Mouse (Mus musculus) G1E (cell line): Measurements from ENCODE around the gene Lsamp. TPM values are rescaled to one million over a fixed set of nuclear protein-coding genes. Genes with fewer than 3 reads are reported as not detected.

Source experiments
- ATAC-seq: 2 replicates; pipeline ENCODE4 v1.8.0; 2016; ENCODE audit warnings: mild to moderate bottlenecking; ENCODE audit not compliant: insufficient number of reproducible peaks, poor library complexity, low FRiP score, severe bottlenecking; ENCODE audit errors: extremely low read depth
- DNase-seq: peaks from one replicate; pipeline ENCODE4 v3.0.0; 2012; ENCODE audit warnings: low spot score
- H3K27me3 ChIP-seq: 2 replicates; pipeline ENCODE4 v1.6.1; 2012; ENCODE audit warnings: mild to moderate bottlenecking, low read length, inconsistent platforms; ENCODE audit not compliant: insufficient read depth
- H3K36me3 ChIP-seq: replicated peaks from 2 replicates; pipeline ENCODE3; 2012; ENCODE audit warnings: mild to moderate bottlenecking, inconsistent platforms
- H3K4me1 ChIP-seq: 2 replicates; pipeline ENCODE4 v1.6.1; 2012; ENCODE audit warnings: low read depth, low read length, inconsistent platforms, mixed read lengths; ENCODE audit not compliant: insufficient read depth
- H3K4me3 ChIP-seq: 2 replicates; pipeline ENCODE4 v1.5.1; 2012; ENCODE audit warnings: low read depth, mild to moderate bottlenecking, inconsistent platforms, low read length, moderate library complexity, mixed read lengths
- H3K9me3 ChIP-seq: replicated peaks from 2 replicates; pipeline ENCODE4 v1.6.1; 2012; ENCODE audit warnings: inconsistent platforms
- CTCF ChIP-seq: IDR thresholded peaks from 2 replicates; pipeline ENCODE4 v1.5.1; 2012; ENCODE audit warnings: low read depth, low read length, inconsistent platforms, mixed read lengths
- GATA1 ChIP-seq: IDR thresholded peaks from 2 replicates; pipeline ENCODE4 v1.6.1; 2012; ENCODE audit warnings: borderline replicate concordance, low read length, inconsistent platforms, mixed read lengths
- GATA2 ChIP-seq: IDR thresholded peaks from 2 replicates; pipeline ENCODE4 v1.6.1; 2012; ENCODE audit warnings: low read depth, low read length, inconsistent platforms, borderline replicate concordance
- POLR2AphosphoS5 ChIP-seq: IDR thresholded peaks from 2 replicates; pipeline ENCODE4 v1.6.1; 2012; ENCODE audit warnings: low read depth, low read length, inconsistent platforms; ENCODE audit not compliant: insufficient replicate concordance
- TAL1 ChIP-seq: conservative IDR thresholded peaks from 2 replicates; pipeline ENCODE4 v1.6.1; 2012; ENCODE audit warnings: low read depth, low read length, inconsistent platforms, mixed read lengths
- polyA plus RNA-seq: library from polyadenylated mRNA; stranded (reverse); fragments of >175 nt; gene quantifications from 2 replicates; pipeline ENCODE4 v1.2.3, GENCODE M21; 2012
- total RNA-seq, 2 experiments: library from RNA; stranded (forward) in 1 of 2; stranded (reverse) in 1 of 2; fragments of 200-1000 nt in 1 of 2; fragments of >200 nt in 1 of 2; fragmentation: Nextera tagmentation in 1 of 2; gene quantifications; 2 replicates each; pipeline ENCODE4 v1.2.3; 2014 to 2017

Lsamp gene
- total and polyA plus RNA-seq, 3 experiments, result 0.49 TPM; not detected in 2

- Histone ChIP-seq H3K27me3 (no peaks in the 10 kb centered on the region), H3K36me3 (no peaks in the 10 kb centered on the region), H3K4me3 (no peak overlapping the region), H3K9me3 (no peaks in the 10 kb centered on the region), H3K4me1 (no peaks in the 10 kb centered on the region)
- ATAC-seq, result no peak
- DNase-seq, result no peak
- TF ChIP-seq CTCF, result no peak
- no peak for TF ChIP-seq TAL1
- no peak for TF ChIP-seq GATA2
- no peak for TF ChIP-seq POLR2AphosphoS5
- TF ChIP-seq GATA1, result no peak
Measured at GRCm38 (mm10) chr16:41588675-41589301, 1604.6 kb downstream of the Lsamp start.

- no peak for ATAC-seq
- H3K4me1 ChIP-seq, result no peaks in the 10 kb centered on the region
- no peak for DNase-seq
- H3K9me3 ChIP-seq, result no peaks in the 10 kb centered on the region
- TF ChIP-seq GATA1 (no peak), TAL1 (no peak)
- H3K4me3 ChIP-seq, result no peak overlapping the region
- no peaks in the 10 kb centered on the region for H3K36me3 ChIP-seq
- H3K27me3 ChIP-seq, result no peaks in the 10 kb centered on the region
Measured at GRCm38 (mm10) chr16:41612229-41612628, 1628.1 kb downstream of the Lsamp start.

- no peak for ATAC-seq
- H3K36me3 ChIP-seq, result no peaks in the 10 kb centered on the region
- no peaks in the 10 kb centered on the region for H3K4me1 ChIP-seq
- no peak for DNase-seq
- no peak for TF ChIP-seq GATA1
- no peak for TF ChIP-seq TAL1
- no peak for TF ChIP-seq CTCF
- TF ChIP-seq POLR2AphosphoS5, result no peak
- H3K4me3 ChIP-seq, result no peak overlapping the region
- H3K9me3 ChIP-seq, result 0 out of 2 replicates have a peak, but pooled peaks cover 2% of the 10 kb centered on the region
- no peaks in the 10 kb centered on the region for H3K27me3 ChIP-seq
Measured at GRCm38 (mm10) chr16:41623871-41624270, 1639.7 kb downstream of the Lsamp start.

- TF ChIP-seq TAL1 (no peak), GATA2 (no peak), CTCF (no peak), GATA1 (no peak), POLR2AphosphoS5 (no peak)
- ATAC-seq, result no peak
- no peak overlapping the region for H3K4me3 ChIP-seq
- no peaks in the 10 kb centered on the region for H3K27me3 ChIP-seq
- no peaks in the 10 kb centered on the region for H3K36me3 ChIP-seq
- H3K4me1 ChIP-seq, result no peaks in the 10 kb centered on the region
- no peak for DNase-seq
- H3K9me3 ChIP-seq, result no peaks in the 10 kb centered on the region
Measured at GRCm38 (mm10) chr16:41633898-41634297, 1649.7 kb downstream of the Lsamp start.

- ATAC-seq (no peak), DNase-seq (no peak)
- no peaks in the 10 kb centered on the region for H3K27me3 ChIP-seq
- H3K4me1 ChIP-seq, result no peaks in the 10 kb centered on the region
- no peaks in the 10 kb centered on the region for H3K36me3 ChIP-seq
- H3K4me3 ChIP-seq, result no peak overlapping the region
- 0 out of 2 replicates have a peak, but pooled peaks cover 3% of the 10 kb centered on the region for H3K9me3 ChIP-seq
- TF ChIP-seq CTCF (no peak), TAL1 (no peak), GATA2 (no peak), POLR2AphosphoS5 (no peak), GATA1 (no peak)
Measured at GRCm38 (mm10) chr16:41640876-41641275, 1656.7 kb downstream of the Lsamp start.

GRCm38 (mm10) chr16:41653261-41653660, 1669.1 kb downstream of the Lsamp start:
- no peak for ATAC-seq
- Histone ChIP-seq H3K27me3 (no peaks in the 10 kb centered on the region), H3K4me1 (no peaks in the 10 kb centered on the region), H3K36me3 (no peaks in the 10 kb centered on the region), H3K4me3 (no peak overlapping the region), H3K9me3 (peaks cover 4% of the 10 kb centered on the region)
- no peak for DNase-seq
- no peak for TF ChIP-seq POLR2AphosphoS5
- no peak for TF ChIP-seq TAL1

- Histone ChIP-seq H3K4me1 (no peaks in the 10 kb centered on the region), H3K27me3 (no peaks in the 10 kb centered on the region), H3K4me3 (no peak overlapping the region), H3K36me3 (no peaks in the 10 kb centered on the region), H3K9me3 (peaks cover 8% of the 10 kb centered on the region)
- TF ChIP-seq CTCF (no peak), POLR2AphosphoS5 (no peak), GATA1 (no peak), GATA2 (no peak)
- DNase-seq (no peak), ATAC-seq (no peak)
Measured at GRCm38 (mm10) chr16:41674316-41675038, 1690.3 kb downstream of the Lsamp start.
